Mouse (Mus musculus) ES-Bruce4 (cell line): Measurements from ENCODE around the gene Mlxipl.

Experiments used
- CTCF ChIP-seq: IDR thresholded peaks from one replicate; pipeline ENCODE4 v1.8.1; 2011; ENCODE audit warnings: low read depth, low read length
- POLR2A ChIP-seq: IDR thresholded peaks from one replicate; pipeline ENCODE4 v1.8.1; 2011; ENCODE audit warnings: low read length; ENCODE audit not compliant: insufficient read depth

DNA sequence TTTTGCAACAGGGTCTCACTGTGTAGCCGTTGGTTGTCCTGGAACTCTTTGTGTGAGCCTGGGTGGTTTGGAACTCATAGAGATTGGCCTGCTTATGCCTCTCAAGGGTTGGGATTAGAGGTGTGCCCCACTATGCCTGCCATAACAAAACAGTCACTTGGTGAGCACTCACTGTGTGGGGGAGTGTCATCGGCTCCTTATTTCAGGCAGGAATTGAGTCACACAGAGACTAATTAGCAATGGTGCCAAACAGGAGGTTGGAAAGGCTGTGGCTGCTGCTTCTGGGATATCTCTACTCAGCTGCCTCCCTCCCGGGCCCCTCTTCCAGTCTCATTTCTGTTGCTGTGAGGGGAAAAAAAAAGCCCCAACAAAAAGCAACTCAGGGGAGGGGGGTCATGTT, 45.1 kb upstream of the Mlxipl start:
- TF ChIP-seq CTCF (no peak), POLR2A (no peak)
